Mouse (Mus musculus) stomach, postnatal 0 days (tissue): Measurements from ENCODE around the gene Ccdc163.

Experiments used
- CTCF ChIP-seq: IDR thresholded peaks from 2 replicates; pipeline ENCODE4 v1.5.1; 2016; ENCODE audit warnings: antibody characterized with exemption, low read depth, mild to moderate bottlenecking, moderate library complexity
- EP300 ChIP-seq: optimal IDR thresholded peaks from 2 replicates; pipeline ENCODE3; 2016; ENCODE audit warnings: antibody characterized with exemption

- no peak for TF ChIP-seq EP300
- TF ChIP-seq CTCF = no peak
Measured at GRCm38 (mm10) chr4:116676027-116676426, 32.3 kb upstream of the Ccdc163 start.
